Mouse (Mus musculus) monocyte, adult 5-6 weeks (primary cell): ENCODE measurements around the gene Map3k4. TPM values are rescaled to one million over a fixed set of nuclear protein-coding genes. Genes with fewer than 3 reads are reported as not detected.

Experiments used
- total RNA-seq: library from RNA; stranded (forward); fragments of 200-1000, 200-491, 200-594 nt; gene quantifications from 3 replicates; pipeline ENCODE4 v1.2.3, GENCODE M21; 2017

Map3k4 gene
- total RNA-seq, 1 experiment from 2014 or later = 22.8 TPM

Other genes starting within 250 kb of the Map3k4 start
- gene Agpat4, start 200.1 kb downstream of the Map3k4 start, total RNA-seq = 110 to 154 TPM (median 150 TPM) in 3 replicates
- gene Plg, start 59.8 kb upstream of the Map3k4 start, total RNA-seq = 0.58 to 1.5 TPM (median 0.85 TPM) in 3 replicates
- gene Slc22a3, start 188.9 kb upstream of the Map3k4 start, total RNA-seq = not detected in 3 replicates